Mouse (Mus musculus): ENCODE measurements around the gene Usf2.

DNA sequence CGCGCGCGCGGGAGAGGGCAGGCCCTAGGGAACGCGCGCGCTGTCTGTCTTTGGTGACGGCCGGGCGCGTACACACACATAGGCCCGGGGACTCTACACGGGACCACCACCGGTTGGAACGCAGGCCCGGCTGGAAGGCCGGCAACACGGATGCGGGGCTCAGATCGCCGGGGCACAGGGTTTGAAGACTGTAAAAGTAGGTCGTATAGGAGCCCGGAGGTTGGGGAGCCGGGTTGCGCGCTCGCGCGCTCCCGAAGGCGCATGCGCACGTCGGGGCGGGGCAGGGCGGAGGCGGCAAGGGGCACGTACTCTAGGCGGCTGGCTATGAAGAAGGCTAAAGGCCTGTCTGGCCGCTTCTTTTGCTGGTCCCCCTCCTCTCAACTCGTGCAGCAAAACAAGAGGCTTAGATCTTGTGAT lies 772 bp upstream of the Usf2 start:
- TF ChIP-seq EP300 (IDR thresholded peaks at IDR 0.05) (no peak), CTCF (IDR thresholded peaks at IDR 0.05) (no peak)

Measured in lung, postnatal 0 days (tissue).